Mouse (Mus musculus) B cell, adult 2 months (primary cell): Measurements from ENCODE around the gene Bud13.

Experiments used
- DNase-seq, 2 experiments: peaks; one replicate each; pipeline ENCODE4 v3.0.0; 2022

Bud13 gene

DNA sequence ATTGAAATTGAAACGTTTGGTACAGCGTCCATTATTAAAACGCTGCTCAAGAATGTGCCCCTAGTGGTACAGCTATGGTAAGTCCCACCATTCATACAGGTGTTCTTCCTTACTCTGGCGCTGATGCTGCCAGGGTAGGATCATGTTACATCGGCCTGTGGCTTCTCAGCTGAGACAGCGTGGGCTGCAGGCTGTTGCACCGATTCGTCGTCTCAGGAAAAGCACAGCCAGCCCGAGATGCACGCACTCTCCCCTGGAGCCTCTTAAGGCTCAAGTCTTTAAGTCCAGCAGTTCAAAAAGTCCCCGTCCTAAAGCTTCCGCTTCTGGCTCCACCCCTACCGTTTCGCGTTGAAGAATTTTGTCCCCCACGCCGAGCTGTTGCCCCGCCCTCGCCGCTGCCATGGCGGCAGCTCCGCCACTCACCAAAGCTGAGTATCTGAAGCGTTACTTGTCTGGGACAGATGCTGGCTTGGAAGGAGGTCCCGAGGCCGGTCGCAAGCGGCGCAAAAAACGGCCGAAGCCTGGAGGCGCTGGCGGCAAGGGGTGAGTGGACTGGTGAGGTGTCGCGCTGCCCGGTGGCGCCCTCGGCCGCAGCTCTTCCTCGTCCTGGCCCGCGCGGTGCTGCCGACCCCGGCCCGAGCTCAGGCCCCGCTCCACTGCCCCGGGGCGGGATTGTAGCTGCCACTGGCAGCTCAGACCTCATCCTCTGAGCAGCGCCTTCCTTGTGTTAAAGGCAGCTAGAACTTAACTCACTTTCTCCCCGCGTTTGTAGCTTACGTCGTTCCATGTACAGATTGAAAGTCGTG, at the start of gene Bud13:
Gene Bud13 (plus strand): TSS at position 378 of the 806 bp plus-strand sequence.
- peak; percentile 96 for DNase-seq

DNA sequence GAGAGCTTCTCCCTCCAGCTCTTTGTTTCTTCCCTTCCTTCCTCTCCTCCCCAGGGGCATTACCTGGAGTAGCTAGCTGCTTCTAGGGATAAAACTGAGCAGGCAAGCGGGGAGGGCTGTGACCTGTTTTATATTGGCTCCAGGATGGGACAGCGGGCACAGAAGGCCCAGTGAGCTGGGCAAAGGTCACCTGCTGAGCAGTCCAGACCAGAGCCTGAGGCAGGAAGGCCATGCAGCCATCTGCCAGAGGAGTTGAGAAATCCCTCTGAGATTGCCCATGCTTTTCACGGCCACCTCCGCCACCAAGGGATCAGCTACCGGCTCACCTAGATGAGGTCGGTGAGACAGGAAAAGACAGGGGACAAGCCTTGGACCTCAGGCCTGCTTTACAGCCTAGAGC, 47.6 kb upstream of the Bud13 start:
- no peak for DNase-seq

DNA sequence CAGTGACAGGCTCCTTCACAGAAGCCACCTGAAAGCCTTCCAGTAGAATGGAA, 47.4 kb upstream of the Bud13 start, which contains the start of gene Apoc3:
Gene Apoc3 (minus strand): TSS at position 41 of the 53 bp plus-strand sequence.
- DNase-seq: no peak

DNA sequence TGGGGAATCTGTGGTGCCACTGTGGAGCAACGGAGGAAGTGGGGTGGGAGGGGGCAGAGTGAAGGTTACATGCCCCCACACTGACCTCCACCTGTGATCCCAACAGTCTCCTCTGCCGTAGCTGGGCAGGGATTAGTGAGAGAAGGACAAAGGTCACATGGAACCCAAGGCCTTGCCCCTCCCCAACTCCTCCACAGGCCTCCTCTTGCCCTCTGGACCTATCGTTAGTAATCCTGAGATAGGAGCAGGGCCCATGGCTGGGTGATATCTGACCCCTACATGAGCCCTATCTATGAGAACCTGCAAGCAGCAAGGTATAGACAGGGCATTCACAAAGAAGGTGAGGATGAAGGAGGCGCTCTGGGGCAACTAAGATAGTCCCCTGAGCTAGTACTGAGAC, 47.2 kb upstream of the Bud13 start:
- no peak for DNase-seq

DNA sequence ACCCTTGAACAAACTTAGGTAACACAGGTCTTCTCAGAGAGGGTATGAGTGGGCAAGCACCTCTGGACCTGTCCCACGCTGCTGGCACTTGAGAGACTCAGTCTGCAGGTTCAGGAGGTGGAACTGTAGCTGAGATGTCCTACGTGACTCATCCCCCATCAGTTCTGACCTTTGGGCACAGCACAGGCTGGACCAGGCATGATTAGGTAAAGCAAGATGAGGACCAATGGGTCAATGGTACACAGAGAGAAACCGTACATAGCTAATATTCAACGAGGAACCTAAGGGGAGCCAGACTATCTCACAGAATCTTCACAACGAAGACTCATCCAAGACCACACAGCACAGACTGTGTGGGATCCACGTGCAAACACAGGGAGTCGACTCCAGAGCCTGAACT, 44.0 kb upstream of the Bud13 start:
- no peak for DNase-seq

DNA sequence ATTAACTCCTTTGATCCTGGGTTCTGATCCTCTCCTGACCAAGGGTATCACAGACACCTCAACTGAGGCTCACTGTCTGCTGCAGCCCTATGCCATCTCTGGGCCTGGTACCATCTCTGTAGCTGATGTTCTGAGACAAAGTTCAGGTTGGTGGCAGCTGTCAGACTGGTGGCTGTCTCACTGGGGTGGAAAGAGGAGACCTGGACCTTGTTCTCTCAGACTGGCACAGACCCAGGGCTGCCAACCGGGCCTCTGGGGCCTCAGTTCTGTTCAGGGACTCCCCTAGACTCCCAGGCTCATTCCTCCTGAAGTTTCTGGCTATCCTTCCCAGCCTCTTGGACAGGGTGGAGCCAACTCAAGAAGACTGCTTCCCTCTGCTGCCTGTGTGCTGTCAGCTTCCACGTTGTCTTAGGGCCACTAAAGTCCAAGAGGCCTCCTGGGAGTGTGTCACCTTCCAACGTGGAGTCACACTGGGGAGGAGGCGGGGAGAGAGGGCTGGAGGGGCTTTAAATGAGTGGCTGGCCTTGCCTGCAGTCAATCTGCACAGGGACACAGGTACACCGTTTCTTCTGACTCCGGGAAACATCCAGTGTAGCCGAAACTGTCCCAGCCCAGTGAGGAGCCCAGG, 42.2 kb upstream of the Bud13 start, which contains the start of gene Apoa4:
Gene Apoa4 (plus strand): TSS at position 171 of the 628 bp plus-strand sequence.
- no peak for DNase-seq

DNA sequence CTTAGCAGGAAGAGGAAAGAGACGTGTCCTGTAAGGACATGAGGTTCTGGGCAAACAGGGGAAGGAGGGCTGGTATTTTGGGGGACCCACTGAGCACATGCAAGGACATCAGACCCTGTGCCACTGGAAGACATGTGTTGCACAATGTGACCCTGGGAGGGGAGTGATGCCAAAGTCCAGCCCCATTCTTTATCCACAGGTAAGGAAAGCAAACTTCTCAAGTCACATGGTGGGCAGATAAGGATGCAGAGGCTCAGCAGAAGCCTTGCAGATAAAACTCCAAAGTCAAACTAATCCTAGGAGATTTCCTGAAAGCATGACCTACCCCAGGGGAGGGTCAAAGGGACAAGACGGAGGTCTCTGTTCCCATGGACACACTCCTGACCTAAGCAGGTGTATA, 41.0 kb upstream of the Bud13 start:
- DNase-seq: no peak

DNA sequence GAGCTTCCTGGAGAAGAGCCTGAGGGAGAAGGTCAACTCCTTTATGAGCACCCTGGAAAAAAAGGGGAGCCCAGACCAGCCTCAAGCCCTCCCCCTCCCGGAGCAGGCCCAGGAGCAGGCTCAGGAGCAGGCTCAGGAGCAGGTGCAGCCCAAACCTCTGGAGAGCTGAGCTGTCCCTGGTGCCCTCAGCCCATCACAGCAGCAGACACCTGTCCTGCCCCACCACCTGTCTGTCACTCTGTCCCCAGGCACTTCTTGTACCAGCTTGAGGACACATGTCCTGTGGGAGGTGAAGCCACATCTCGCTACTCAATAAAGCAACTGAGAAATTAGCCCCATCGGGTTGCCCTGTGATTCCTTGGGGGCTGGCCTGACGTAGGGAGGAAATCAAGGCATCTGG, 39.7 kb upstream of the Bud13 start:
- DNase-seq: no peak

DNA sequence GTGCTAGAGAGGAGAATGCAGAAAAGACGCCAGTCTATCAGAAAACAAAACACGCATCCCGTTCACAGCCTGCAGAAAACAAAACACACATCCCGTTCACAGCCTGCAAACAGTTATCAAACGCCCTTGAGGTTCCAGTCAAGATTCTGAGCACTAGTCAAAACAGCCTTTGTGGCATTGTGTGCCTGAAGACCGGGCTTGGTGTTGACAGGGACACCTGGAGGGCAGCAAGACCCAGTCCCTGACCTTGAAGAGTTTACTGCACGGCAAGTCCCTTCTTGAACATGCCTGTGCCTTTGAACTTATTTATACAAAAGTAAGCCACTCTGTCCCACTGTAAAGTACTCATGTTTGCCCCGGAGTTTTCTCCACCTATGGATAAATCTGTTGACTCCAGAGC, 39.2 kb upstream of the Bud13 start:
- DNase-seq: no peak

DNA sequence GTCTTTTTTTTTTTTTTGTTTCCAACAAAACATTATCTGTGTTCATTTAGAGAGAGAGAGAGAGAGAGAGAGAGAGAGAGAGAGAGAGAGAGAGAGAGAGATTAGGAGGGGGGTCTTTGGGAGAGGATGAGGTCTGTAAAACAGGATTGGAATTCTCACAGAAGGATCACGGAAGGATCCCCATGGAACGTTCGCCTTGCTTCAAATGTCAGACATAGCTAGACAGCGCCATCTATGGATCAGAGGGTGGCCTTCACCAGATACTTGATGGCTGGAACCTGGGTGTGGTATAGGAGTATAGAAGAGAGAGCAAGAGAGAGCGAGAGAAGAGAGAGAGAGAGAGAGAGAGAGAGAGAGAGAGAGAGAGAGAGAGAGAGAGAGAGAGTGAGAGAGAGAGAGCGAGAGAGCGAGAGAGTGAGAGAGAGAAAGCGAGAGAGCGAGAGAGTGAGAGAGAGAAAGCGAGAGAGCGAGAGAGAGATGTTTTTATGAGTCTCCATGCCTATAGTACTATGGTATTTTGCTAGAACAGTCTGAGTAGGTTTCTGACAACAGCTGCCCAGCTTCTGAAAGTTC, 36.0 kb upstream of the Bud13 start:
- peak; percentile 44 to 49 for DNase-seq

DNA sequence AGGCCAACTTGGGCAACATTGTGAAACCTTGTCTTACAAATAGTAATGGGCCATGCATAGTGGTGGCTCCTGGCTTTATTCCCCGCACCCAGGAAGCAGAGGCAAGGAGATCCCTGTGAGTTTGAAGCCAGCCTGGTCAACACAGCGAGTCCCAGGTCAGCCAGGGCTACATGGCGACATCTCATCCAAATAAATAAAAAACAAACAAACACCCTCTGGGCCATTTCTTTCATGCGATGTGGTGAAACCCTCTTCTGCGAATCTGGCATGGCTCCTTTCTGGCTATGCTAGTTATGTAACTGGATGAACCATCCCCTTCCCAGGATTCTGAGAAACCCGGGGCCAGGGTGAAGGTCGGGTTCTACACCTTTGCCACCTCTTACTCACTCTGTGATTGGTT, 26.6 kb upstream of the Bud13 start:
- no peak for DNase-seq

DNA sequence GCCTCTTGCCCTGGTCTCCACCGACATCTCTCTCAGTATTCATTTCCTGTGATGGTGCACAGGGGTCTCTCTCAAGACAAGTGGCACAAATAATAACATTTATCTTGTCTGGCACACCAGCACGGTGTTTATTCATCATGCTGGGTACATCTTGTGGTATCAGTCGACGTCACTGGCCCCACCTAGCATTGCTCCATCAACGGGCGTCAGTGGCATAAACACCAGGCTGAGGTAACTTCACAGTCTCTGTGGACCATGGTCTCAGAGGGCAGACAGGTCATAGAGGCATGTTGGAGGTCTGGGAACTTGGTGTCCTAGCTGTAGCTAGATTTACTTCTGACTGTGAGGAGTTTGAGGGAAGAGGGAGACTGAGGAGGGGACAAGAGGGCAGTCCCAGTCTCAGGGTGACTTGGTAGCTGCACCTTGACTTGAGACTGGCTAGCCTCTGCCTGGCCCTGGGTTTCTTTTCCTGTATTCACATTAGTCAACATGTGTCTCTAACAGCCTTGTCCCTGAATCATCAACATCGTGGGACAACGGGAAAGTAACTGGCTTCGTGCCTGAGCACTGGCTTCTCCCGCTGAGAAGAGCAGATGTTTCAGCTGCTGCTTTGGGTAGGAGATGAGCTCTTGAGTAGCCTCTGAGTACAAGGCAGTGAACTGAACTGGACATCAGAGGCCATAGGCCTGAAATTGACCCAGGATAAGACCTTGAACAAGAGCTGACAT, 26.0 kb upstream of the Bud13 start:
- no peak for DNase-seq

DNA sequence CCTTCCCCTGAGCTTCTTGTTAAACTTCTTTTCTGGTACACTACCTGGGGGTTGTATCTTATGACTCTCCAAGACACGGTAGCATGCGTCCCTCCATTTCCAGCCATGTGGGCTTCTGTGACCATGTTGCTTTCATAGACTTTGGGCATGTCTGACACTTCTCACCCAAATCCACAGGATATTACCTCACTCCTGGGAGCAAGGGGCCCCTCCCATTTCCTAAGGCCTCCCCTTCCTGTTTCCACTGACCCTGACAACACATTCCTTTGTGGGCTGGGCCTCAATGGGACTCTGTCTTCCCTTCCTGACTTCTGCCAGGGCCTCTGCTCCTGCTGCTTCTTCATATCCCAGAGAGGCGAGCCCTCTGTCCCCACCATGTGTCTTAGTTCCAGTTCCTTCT, 25.3 kb upstream of the Bud13 start:
- DNase-seq: no peak

DNA sequence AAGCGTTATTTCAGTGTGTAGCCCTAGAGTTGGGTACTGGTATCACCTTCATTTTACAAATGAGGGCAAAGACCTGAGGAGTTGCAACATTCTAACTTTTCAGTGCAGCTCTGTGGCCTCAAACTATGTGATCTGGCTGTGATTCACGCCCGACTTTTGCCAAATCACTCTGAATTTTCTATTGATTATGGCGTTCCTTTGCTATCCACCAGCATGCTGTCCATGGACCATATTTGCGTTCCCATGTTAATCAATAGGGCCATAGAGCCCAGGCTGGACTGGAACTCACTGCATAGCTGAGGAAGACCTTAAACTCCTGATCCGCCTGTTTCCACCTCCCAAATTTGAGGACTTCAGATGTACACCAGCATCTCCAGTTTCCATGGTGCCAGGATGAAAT, 23.7 kb upstream of the Bud13 start:
- no peak for DNase-seq

DNA sequence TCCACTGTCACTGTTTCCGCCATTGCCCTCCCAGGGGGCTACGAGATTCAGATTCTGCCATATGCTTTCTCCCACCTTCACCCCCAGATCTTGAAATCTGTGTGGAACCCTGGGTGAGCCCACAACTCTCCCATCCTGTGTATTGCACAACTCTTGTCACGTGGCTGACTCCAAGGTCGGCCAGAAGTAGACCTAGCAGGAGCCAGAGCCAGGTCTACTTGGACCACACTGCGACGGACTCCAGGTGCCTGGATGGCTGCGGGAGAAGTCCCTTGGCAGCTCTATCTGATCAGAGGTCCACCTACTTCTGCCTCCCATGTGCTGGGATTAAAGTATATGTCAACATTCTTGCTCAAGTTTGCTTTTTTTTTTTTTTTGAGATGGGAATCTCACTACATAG, 21.7 kb upstream of the Bud13 start:
- DNase-seq: no peak

DNA sequence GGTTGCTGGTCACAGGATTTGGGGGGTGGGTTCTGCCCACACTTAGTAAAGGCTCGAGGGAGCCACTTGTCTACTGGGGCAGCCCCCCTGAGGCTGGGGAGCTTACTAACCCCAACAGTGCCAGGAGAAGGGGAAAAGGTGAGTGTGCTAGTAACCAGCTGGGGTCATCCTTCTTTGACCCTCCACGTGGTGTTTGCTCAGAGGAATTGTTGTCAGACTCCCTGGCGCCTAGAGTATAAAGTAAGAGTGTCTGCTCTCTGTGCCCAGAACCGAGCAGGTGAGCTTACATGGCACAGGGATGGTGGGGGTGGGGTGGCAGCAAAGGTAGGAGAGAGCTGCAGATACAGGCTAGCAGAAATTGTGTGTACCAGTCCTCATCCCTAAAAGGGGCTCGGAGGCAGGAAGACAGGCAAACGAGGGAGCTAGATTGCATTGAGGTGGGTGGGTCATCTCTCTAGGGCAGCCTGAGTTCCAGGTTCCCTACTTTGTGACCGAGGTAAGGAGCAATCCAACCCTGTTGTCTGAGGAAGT, 14.4 kb upstream of the Bud13 start, which contains the start of gene Apoa5:
Gene Apoa5 (plus strand): TSS at position 291 of the 531 bp plus-strand sequence.
- no peak for DNase-seq

DNA sequence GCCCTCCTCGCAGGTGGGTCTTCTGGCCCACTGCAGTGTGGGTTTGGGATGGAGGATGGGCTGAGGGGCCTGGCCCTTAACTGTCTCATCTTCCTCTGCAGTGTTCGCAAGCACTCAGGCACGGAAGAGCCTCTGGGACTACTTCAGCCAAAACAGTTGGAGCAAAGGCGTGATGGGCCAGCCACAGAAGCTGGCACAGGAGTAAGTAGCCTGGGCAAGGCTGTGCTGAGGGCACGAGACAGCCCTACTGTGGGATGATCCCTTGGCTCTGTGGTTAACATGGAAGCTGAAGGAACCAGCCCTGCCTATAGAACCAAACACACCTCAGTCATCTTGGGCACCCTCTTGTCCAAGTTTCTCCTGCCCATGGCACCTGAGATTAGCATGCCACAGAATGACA, 13.7 kb upstream of the Bud13 start:
- no peak for DNase-seq

DNA sequence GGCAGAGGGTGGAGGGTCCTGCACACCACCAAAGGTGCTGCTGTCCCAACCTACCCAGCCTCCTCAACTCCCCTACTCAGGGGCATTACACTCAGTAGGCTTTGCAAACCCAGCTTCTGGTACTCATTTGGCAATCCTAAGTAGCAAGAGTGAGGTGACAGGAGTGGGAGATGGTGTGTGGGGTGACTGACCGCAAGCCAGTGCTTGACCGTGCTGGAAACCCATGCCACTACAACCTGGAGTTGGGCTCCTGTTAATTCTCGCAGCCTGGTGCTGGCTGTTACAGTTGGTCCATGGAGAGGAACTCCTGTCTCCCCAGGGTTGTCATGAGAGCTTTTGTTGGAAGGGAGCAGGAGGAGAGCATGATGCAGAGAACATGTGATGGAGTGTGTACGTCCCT, 12.0 kb upstream of the Bud13 start:
- no peak for DNase-seq

DNA sequence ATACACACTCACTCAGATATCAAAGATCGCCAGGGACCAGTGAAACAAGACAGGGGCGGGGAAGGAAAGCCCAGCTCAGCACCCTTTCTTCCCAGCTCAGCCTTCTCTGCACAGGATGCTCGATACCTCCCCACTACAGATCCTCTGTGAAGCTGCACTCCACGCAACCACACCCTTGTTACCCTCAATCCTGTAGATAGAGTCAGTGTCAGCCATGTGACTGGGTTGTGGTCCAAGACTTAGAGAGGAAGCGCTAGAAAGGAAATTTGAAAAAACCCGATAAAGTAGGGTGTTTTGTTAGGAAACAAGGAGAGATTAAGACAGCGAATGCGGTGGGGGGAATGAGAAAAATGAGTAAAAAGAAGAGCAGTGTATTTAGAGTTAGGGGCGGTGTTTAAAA, 10.7 kb upstream of the Bud13 start:
- no peak for DNase-seq

DNA sequence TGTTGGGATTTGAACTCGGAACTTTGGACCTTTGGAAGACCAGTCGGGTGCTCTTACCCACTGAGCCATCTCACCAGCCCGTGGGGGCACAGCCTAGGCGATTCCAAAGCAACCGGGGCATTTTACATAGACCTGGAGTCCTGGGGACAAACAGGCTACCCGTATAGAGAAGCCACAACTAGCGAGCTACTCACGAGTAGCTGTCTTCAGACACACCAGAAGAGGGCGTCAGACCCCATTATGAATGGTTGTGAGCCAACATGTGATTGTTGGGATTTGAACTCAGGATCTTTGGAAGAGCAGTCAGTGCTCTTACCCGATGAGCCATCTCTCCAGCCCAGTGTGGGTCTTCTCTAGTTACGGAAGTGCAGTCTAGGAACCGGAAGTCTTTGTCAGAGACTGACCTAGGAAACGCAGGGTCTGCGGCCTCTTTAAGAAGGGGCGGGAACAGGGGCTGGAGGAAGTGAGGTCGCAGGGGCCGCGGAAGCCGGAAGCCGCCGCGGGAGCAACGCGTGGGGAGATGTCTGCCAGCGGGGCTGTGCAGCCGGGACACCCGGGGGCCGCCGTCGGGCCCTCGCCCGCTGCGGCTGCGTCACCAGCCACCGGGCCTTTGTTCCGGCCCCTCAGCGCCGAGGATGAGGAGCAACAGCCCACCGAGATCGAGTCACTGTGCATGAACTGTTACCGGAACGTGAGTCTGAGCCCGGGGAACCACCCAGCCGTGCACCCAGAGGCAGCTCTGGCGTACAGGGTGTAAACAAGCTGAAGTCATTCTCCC, 9.9 kb upstream of the Bud13 start, which contains the start of gene Zpr1:
Gene Zpr1 (plus strand): TSS at position 388 of the 778 bp plus-strand sequence.
- peak; percentile 91 to 93 for DNase-seq

DNA sequence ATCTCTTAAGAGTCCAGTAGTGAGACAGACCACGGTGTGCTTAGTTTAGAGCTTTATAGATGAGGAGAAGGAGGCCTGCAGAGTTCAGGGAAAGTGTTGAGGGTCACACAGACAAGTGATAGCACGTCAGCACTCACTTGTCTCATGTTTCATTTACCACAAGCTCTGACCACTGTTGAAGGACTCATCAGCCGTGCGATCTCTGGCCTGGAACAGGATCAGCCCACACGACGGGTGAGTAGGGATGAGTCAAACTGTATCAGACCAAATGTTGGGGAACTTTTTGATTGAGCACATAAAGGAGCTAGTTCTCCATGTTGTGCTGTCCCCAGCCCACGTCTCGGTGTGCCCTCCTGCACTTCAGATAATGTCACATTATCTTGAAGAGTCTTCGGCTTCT, 8.3 kb upstream of the Bud13 start:
- no peak for DNase-seq

DNA sequence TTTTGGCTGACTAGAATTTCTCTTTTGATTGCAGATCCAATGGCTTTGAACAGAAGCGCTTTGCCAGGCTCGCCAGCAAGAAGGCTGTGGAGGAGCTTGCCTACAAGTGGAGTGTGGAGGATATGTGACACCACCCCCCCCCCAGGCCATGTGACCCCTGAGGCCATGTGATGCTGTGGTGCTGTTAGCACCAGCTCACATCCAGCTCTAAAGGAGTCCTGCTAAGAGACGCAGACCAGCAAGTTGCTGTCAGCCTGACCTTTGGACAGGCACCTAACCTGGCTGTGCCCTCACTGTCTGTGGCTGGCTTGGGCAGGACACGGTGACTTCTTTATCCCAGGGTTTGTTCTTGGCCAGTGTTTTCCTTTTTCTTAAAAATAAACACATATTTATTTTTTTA, 15.6 kb downstream of the Bud13 start:
- no peak for DNase-seq

DNA sequence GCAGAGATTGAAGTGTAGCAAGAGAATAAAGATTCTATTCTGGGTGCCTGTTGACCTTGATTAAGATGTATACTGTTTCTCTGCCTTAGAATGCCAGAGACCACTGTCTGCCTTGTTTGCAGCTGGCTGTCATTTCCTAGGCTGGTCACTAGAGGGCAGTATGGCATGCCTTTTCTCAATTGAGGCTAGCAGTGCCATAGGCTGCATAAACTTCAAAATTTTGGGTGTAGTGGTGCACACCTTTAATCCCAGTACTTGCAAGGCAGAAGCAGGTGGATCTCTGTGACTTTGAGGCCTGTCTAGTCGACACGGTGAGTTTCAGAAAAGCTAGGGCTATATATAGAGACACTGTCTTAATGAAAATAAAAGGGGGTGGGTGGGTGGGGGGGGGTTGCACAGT, 19.3 kb downstream of the Bud13 start:
- DNase-seq: peak; percentile 61 to 63
